Mouse (Mus musculus): ENCODE data around the gene Cd70.

Gene Cd70

DNA sequence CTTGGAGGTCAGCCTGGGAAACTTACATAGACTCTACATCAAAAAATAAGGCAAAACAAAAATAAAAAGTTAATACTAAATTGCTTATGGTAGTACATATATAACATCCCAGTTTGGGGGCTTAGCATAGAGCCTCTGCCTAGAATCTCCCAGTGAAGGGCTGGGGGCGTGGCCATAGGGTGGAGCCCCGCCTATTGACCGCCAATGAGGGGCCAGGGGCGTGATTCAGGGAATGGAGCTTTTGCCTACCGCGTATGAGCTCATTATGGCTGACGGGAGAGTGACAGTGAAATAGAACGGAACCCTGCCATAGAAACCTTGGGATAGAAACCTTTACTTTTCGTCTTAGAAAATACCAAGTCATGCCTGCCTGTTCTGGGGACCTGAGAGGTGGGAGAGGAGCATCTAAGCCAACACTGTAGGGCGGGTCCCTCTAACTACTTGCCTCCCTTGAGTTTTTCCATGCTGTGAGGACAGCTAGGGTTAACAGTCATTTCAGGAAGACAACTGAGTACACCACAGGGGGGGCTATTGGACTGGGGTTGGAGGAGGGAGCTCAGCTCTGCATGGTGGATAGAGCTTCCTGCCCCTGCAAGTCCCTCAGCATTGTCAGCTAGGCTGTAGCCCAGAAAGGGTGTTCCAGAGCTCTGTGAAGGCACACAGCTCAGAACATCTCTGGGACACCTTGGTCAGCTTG lies 49.8 kb downstream of the Cd70 start:
- no peak for DNase-seq (ENCODE audit: low read depth in 2 of 2, low spot score in 2 of 2)

DNA sequence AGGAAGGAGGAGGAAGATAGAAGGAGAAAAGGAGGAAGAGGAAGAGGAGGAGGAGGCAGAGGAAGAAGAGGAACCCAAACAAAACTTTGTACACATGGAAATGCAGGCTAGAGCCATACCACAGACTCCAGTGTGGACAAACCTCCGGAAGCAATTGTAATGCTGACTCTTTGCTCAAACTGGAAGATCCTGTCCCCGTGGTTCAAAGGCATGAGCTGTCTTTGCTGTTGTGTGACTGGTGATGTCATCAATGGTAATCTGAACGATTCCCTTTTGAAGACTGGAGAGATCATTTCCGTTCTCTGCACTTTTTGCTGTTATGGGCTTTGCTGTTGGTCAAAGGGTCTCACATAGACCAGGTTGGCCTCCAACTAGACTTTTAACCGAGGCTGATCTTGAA lies 51.3 kb downstream of the Cd70 start:
- no peak for DNase-seq (ENCODE audit: low read depth in 2 of 2, low spot score in 2 of 2)

DNA sequence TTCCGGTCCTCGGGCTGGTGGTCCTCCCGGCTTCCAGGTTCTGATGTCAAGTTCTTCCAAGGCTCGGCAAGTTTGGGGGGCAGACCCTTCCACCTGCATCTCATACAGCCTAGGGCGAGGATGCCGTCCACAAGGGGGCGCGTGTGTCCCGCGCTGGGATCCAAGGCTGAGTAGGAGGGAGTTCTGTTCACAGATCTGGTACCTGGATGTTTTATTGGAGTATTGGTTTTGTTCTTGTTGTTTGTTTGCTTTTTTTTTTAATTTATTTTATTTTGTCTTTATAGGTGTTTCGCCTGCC lies 53.0 kb downstream of the Cd70 start:
- DNase-seq (ENCODE audit: low read depth in 2 of 2, low spot score in 2 of 2): peak; percentile 83 to 88

All from CD8-positive naive resting alpha-beta T cell, adult 2 months (primary cell).